Mouse (Mus musculus) embryonic facial prominence, embryonic 14.5 days (tissue): ENCODE measurements at regions not wholly inside any gene's neighbourhood (a gene's known extent, or its start where the extent isn't known, plus 50 kb on each side); places are given as distances from the start of the nearest gene placed in this dataset.

Experiments used
- ATAC-seq: fragments of 200-750 bp; cut with Nextera tagmentation; 2 replicates; pipeline ENCODE4 v1.8.0; 2017; ENCODE audit warnings: low read depth, moderate number of reproducible peaks, moderate TSS enrichment
- DNase-seq: peaks from one replicate; pipeline ENCODE4 v3.0.0-alpha.2; 2015; ENCODE audit warnings: low spot score
- H3K27ac ChIP-seq: fragments of 300-500 bp; sonication (generic); replicated peaks from 2 replicates; pipeline ENCODE4 v1.5.1; 2014; ENCODE audit warnings: low read depth, mild to moderate bottlenecking, low read length, moderate library complexity
- H3K27me3 ChIP-seq: fragments of 300-500 bp; sonication (generic); replicated peaks from 2 replicates; pipeline ENCODE4 v1.6.1; 2014; ENCODE audit warnings: low read length; ENCODE audit not compliant: control insufficient read depth, insufficient read depth
- H3K36me3 ChIP-seq: fragments of 300-500 bp; sonication (generic); 2 replicates; pipeline ENCODE4 v1.6.1; 2014; ENCODE audit warnings: low read length, mixed read lengths; ENCODE audit not compliant: control insufficient read depth, insufficient read depth
- H3K4me1 ChIP-seq: fragments of 300-500 bp; sonication (generic); 2 replicates; pipeline ENCODE4 v1.6.1; 2014; ENCODE audit warnings: antibody characterized with exemption, low read length; ENCODE audit not compliant: control insufficient read depth, insufficient read depth
- H3K4me2 ChIP-seq: fragments of 300-500 bp; sonication (generic); 2 replicates; pipeline ENCODE4 v1.6.1; 2014; ENCODE audit warnings: low read depth, mild to moderate bottlenecking, low read length, moderate library complexity, mixed read lengths
- H3K4me3 ChIP-seq: fragments of 300-500 bp; sonication (generic); 2 replicates; pipeline ENCODE4 v1.5.1; 2014; ENCODE audit warnings: low read depth, mild to moderate bottlenecking, low read length
- H3K9ac ChIP-seq: fragments of 300-500 bp; sonication (generic); 2 replicates; pipeline ENCODE4 v1.6.1; 2014; ENCODE audit warnings: low read depth, mild to moderate bottlenecking, low read length, moderate library complexity, mixed read lengths
- H3K9me3 ChIP-seq: fragments of 300-500 bp; sonication (generic); 2 replicates; pipeline ENCODE4 v1.6.1; 2016; ENCODE audit warnings: low read length; ENCODE audit not compliant: control insufficient read depth
- WGBS: fragments of 180-500 bp; shearing (Covaris S2); extraction: QIAGEN DNeasy Blood & Tissue Kit; methylation state at CpG from one replicate; pipeline ENCODE4 v1.1.7; 2014; 5-methylcytosine and 5-hydroxymethylcytosine counted together

- Histone ChIP-seq H3K27me3 (no peaks in the 10 kb centered on the region), H3K4me1 (no peaks in the 10 kb centered on the region), H3K4me3 (no peak overlapping the region), H3K9ac (no peak overlapping the region), H3K9me3 (no peaks in the 10 kb centered on the region), H3K27ac (no peak overlapping the region), H3K36me3 (no peaks in the 10 kb centered on the region), H3K4me2 (no peak overlapping the region)
- no peak for ATAC-seq
- WGBS = 82% methylated on average over 1 of the region's 1 CpGs
- DNase-seq = no peak
Measured at GRCm38 (mm10) chr4:29034406-29034805, 221.5 kb downstream of the Epha7 start.

- Histone ChIP-seq H3K4me2 (no peak overlapping the region), H3K9ac (no peak overlapping the region), H3K27me3 (no peaks in the 10 kb centered on the region), H3K36me3 (no peaks in the 10 kb centered on the region), H3K9me3 (no peaks in the 10 kb centered on the region), H3K27ac (no peak overlapping the region), H3K4me1 (no peaks in the 10 kb centered on the region), H3K4me3 (no peak overlapping the region)
- ATAC-seq (no peak), DNase-seq (no peak)
- WGBS = 32% methylated on average over 1 of the region's 1 CpGs
Measured at GRCm38 (mm10) chr4:29039993-29040392, 227.1 kb downstream of the Epha7 start.

- Histone ChIP-seq H3K9me3 (no peaks in the 10 kb centered on the region), H3K36me3 (no peaks in the 10 kb centered on the region), H3K27me3 (no peaks in the 10 kb centered on the region), H3K9ac (no peak overlapping the region), H3K27ac (no peak overlapping the region), H3K4me3 (no peak overlapping the region), H3K4me1 (peaks cover 7% of the 10 kb centered on the region), H3K4me2 (no peak overlapping the region)
- DNase-seq (peak; percentile 38), ATAC-seq (peak; percentile 44; the same call in 1 of the 2 replicates)
- WGBS = 78% methylated on average over 12 of the region's 12 CpGs
Measured at GRCm38 (mm10) chr4:29068678-29069621, 256.0 kb downstream of the Epha7 start.

- Histone ChIP-seq H3K9me3 (no peaks in the 10 kb centered on the region), H3K36me3 (no peaks in the 10 kb centered on the region), H3K4me1 (no peaks in the 10 kb centered on the region), H3K27ac (no peak overlapping the region), H3K4me3 (no peak overlapping the region), H3K27me3 (no peaks in the 10 kb centered on the region), H3K9ac (no peak overlapping the region), H3K4me2 (no peak overlapping the region)
- ATAC-seq (no peak), DNase-seq (no peak)
Measured at GRCm38 (mm10) chr4:29074204-29074603, 261.3 kb downstream of the Epha7 start.

DNA sequence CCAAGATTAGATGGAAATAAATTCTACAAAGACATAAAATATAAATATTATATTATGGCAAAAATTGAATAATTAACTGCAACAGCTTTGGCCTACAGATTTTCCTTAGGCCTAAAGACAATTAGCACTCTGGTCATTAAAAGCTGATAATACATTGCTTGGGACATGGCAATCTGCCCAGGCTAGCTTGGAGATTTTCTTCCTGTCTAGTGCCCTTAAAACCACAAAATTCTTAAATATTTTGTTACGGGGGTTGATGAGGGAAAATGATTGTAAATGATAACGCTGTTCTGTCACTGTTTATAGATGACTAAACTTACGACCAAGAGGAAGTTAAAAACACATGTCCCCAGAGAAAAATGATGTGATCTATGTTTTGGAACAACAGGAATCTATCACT is 261.9 kb downstream of the Epha7 start:
- no peak overlapping the region for H3K9ac ChIP-seq
- WGBS = 46% methylated on average over 3 of the region's 3 CpGs
- ATAC-seq (no peak), DNase-seq (no peak)
- no peaks in the 10 kb centered on the region for H3K27me3 ChIP-seq
- H3K27ac ChIP-seq = no peak overlapping the region
- H3K4me2 ChIP-seq = no peak overlapping the region
- H3K36me3 ChIP-seq = no peaks in the 10 kb centered on the region
- H3K9me3 ChIP-seq = no peaks in the 10 kb centered on the region
- no peak overlapping the region for H3K4me3 ChIP-seq
- no peaks in the 10 kb centered on the region for H3K4me1 ChIP-seq

- Histone ChIP-seq H3K9me3 (no peaks in the 10 kb centered on the region), H3K4me1 (no peaks in the 10 kb centered on the region), H3K36me3 (no peaks in the 10 kb centered on the region), H3K27me3 (no peaks in the 10 kb centered on the region), H3K4me2 (no peak overlapping the region), H3K4me3 (no peak overlapping the region), H3K27ac (no peak overlapping the region), H3K9ac (no peak overlapping the region)
- ATAC-seq (no peak), DNase-seq (no peak)
- WGBS = 93% methylated on average over 3 of the region's 3 CpGs
Measured at GRCm38 (mm10) chr4:29076683-29077082, 263.8 kb downstream of the Epha7 start.

DNA sequence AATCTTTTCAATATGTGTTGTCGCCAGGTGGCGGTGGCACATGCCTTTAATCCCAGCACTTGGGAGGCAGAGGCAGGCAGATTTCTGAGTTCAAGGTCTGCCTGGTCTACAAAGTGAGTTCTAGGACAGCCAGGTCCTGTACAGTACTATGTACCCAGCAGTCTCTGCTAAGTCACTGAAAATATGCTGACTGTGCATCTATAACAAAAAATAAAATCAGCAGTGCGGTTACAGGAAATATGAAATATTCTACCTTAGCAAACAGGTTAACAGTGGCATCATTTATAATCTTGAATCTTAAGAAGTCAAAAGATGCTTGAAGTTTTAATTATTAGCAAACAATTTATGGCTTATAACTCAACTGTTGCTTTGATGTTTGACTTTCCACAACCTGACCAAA is 265.5 kb downstream of the Epha7 start:
- Histone ChIP-seq H3K9me3 (no peaks in the 10 kb centered on the region), H3K4me3 (no peak overlapping the region), H3K9ac (no peak overlapping the region), H3K4me1 (no peaks in the 10 kb centered on the region), H3K27me3 (no peaks in the 10 kb centered on the region), H3K36me3 (no peaks in the 10 kb centered on the region), H3K27ac (no peak overlapping the region), H3K4me2 (no peak overlapping the region)
- ATAC-seq (no peak), DNase-seq (no peak)
- 96% methylated on average over 3 of the region's 3 CpGs for WGBS

GRCm38 (mm10) chr4:29083545-29084290 is 270.8 kb downstream of the Epha7 start:
- Histone ChIP-seq H3K4me2 (no peak overlapping the region), H3K27me3 (no peaks in the 10 kb centered on the region), H3K27ac (no peak overlapping the region), H3K9ac (no peak overlapping the region), H3K4me3 (no peak overlapping the region), H3K4me1 (no peaks in the 10 kb centered on the region), H3K9me3 (no peaks in the 10 kb centered on the region), H3K36me3 (no peaks in the 10 kb centered on the region)
- DNase-seq = no peak
- 62% methylated on average over 5 of the region's 5 CpGs for WGBS
- no peak for ATAC-seq
